Mouse (Mus musculus) thymus, postnatal 14 days (tissue): ENCODE results near the gene Gm29609.
"Not testable (repeated sequence)": the region's sequence is repeated elsewhere in the genome, so short reads cannot be mapped to it uniquely, and the experiment has no call there.

ENCODE experiments used
- DNase-seq: peaks from one replicate; pipeline ENCODE4 v3.0.0; 2021

Gm29609 gene

DNA sequence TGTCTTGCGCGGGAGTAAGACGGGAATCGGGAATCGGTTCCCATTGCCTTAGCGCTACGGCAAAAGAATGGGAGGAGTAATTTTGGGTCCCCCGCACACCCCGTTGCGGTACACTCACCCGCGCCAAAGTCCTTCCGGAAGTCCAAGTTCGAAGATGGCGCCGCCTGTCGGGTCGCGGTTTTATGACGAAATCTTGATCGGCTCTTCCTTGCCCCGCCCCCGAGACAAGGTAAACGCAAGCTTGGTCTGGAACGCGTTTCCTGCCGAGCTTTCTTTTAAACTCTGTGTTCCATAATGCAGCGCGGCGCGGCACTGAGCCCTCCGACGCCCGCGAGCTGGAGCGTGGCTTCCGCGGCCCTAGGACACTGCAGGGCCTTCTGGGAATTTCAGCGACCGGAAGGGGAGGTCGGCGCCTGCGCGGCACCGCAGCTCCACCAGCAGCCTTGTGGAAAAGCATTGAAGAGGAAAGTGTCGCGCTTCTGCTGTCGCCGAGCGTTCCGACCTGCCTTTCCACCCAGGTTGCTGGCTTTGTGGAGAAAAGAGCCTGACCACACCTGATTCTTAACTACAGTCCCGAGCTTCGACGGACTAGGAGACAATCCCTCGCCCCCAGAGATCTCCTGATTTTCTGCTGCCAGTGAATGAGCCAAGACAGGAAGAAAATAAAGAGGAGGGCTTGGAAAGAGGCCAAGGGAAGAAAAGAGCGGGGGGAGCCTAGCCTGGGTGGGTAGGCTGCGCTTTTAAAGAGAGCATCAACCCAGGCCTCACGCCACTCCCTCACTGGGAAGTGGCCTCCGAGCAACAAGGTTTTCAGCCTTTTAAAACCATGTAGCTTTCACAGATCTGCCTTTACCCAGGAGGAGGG, at the start of gene Gm29609, which contains the start of gene Gtf3c2:
Gene Gm29609, minus strand, starts transcription at position 146 of the 865 bp plus-strand sequence.
Gene Gtf3c2, minus strand, starts transcription at position 379 of the 865 bp plus-strand sequence.
- DNase-seq: peak; percentile 96

DNA sequence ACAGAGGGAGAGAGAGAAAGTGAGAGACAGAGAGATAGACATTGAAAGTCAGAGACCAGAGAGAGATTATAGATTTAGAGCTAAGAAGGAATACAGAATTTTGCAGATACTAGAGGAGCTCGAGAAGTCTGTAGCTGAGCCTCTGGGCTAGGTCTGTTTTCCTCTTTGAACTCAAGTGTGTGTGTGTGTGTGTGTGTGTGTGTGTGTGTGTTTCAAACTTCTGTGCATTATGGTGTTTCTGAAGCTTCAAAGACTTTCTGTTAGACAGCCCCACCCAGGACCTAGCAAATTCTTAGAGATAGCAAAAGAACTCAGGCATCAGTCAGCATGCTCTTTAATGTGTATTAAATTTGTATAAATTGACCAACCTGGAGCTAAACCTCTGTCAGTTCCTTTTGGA, 46.9 kb upstream of the Gm29609 start:
- no peak for DNase-seq

DNA sequence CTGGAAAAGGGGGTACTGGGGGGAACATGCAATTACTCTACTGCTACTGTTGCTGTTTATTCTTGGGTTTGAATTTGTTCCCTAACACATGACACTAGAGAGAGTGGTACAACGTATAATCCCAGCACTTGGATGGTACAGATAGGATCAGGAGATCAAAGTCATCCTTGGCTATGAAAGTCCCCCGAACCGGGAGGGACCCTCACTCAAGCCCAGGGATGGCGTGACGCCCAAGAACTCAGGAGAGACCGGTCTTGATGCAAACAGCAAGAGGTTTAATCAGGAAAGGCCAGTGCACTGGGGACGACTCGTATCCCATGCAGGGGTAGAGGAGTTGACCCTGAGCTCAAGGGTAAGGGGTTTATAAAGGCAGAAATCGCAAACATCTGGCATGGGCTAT, 43.0 kb upstream of the Gm29609 start:
- no peak for DNase-seq

DNA sequence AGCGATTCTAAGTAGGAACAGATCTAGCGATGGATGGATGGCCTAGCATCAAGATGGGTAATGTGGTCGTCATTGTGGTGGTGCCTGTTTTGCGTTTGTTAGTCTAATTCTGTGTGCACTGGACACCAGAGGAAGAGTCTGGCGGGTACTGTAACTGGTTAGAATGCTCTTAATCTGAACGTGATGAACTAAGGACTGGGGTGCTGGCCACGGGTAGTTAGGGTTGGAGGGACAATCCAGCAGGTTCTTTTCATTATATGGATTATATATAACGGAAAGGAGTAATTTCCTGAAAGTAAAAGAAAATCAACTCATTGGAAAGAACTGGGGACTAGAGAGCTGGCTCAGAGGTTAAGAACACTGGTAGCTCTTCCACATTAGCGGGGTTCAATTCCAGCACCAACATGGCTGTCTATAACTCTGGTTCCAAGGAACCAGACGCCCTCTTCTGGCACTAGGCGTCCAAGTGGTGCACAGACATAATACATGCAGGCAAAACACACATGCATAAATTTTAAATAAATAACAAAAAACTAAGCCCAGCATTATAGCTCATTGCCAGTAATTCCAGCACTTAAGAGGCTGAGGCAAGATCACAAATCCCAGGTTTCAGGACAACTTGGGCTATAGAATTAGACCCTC, 41.7 kb upstream of the Gm29609 start:
- DNase-seq: peak; percentile 52

DNA sequence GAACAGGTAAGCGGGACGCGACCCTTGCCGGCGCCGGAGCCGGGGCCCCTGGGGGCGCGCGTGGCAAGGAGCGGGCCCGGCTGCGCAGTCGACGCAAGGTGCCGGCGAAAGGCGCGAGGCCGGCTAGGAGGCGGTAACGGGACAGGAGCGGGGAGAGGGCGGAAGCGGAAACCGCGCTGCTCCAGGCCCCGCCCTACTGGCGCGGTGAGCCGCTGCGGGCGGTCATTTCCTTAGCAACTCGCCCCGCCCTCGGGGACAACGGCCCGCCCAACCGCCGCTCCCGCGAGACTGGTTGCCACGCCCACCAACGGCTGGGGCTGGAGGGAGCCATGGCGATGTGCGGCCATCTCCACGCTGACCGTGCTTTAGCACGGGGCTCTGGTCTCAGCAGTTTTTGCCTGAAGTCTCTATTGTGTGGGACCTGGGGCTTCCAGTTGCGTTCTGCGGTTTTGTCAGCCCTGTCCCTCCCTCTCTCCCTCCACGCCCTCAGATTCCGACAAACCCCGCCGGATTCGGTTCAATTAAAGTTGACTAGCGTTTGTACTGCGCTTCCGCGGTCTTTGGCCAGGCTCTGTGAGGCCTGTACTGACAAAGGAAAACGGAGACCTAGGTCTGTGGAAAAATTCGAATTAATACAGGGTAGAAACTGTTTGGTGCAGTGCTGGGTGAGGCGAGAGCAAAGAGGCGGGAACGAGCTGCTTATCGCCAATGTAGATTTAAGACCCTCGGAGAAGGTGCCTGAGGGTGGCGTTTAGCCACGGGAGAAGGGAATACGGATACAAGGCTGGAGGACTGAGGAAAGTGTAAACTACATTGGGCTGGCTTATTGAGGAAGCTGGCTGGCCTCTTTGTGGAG, 41.0 kb upstream of the Gm29609 start, which contains the start of gene Ppm1g:
Gene Ppm1g, minus strand, starts transcription at position 240 of the 856 bp plus-strand sequence.
- DNase-seq: peak; percentile 98

DNA sequence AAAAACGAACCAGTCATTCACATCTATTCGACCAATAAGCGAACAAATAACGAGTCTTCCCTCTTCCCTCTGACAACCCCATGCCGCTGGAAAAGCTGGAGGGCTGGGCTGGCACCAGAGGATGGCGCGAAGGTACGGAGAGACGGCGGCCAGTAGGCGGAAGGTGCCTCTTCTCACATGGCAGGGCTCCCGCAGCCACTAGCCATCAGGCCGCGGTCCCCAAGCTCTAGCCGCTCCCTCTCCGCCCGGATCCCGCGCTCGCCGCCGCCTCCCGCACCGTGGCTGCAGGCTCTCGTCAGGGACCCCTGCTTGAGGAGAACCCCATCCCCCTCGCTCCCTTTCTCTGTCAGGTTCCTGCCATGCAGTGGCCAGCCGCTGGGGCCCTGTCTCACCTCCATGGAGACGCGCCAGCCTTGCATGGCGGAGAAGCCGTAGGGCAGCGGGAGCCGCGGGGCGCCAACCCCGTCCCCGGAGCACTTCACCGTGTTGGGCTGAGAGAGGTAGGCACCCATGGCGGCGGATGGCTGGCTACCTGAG, 40.3 kb upstream of the Gm29609 start:
- no peak for DNase-seq

DNA sequence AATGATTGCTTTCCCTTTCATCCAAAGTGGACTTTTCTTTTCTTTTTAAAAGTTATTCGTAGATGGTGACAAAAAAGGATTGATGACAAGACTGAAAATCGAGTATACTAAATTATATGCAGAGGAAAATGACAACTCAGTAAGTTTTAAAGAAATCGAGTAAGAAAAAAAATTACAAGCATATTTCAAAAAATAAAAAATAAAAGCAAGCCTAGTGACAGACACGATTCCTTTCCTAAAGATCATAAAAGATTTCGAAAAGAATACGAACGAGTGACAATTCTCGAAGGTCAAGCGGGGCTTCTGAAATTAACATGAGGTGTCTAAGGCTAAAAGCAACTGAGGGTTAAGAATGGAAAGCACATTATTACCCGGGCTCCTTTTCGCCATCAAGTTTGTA, 39.8 kb upstream of the Gm29609 start:
- no peak for DNase-seq

DNA sequence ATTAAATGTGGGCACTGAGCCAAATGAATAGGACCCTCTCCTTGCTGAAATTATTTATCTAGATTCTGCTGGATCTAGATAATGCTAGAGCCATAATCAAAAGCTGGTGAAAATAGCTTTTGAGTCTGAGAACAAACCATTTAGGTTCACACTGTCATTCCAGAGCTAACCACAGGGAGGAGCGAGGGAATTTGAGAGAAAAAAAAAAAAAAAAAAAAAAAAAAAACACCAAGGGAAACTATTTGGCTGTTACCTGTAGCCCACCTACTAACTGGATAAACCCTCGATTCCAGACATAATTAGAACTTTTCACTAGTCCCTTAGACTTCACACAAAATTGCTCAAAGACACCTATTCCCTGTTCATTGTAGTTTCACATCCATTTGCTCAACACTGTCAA, 39.4 kb upstream of the Gm29609 start:
- DNase-seq: no peak

DNA sequence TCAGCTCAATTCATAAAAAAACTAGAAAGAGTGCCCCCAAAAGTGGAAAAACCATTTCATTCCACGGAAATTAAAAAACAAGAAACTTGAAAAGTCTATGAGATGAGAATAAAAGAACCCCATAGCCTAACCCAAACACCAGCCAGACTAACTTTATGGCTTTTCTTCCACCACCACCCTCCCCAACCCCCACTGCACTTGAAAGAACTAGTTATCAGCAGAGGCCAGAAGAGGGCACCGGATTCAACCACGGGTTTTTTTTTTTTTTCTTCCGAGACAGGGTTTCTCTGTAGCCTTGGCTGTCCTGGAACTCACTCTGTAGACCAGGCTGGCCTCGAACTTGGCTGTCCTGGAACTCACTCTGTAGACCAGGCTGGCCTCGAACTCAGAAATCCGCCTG, 38.6 kb upstream of the Gm29609 start:
- DNase-seq: peak; percentile 44

DNA sequence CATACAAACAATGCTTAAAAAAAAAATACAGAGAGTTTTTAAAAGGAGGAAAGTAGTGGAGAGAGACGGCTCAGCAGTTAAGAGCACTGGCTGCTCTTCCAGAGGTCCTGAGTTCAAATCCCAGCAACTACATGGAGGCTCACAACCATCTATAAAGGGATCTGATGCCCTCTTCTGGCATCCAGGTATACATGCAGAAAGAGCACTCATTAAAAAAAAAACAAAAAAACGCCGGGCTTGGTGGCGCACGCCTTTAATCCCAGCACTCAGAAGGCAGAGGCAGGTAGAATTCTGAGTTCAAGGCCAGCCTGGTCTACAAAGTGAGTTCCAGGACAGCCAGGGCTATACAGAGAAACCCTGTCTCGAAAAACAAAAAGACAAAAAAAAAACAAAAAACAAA, 36.8 kb upstream of the Gm29609 start:
- not testable (repeated sequence) for DNase-seq

DNA sequence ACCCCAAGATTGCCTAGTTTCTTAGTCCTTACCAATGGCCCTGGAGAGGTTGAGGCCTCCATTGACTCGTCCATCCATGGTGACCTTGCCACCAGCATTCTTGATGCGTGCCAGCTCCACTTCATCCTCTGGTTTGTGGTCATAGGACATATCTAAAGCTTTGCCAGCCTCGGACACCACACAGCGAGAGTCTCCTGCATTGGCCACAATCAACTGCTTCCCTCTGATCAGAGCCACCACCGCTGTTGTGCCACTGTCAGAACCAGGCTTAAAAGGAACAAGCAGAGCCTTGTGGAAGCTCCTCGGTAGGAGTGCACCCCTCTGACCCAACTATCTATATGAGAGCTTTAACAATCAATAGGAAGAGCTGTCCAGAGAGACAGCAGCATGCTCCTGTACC, 24.7 kb upstream of the Gm29609 start:
- DNase-seq: no peak

DNA sequence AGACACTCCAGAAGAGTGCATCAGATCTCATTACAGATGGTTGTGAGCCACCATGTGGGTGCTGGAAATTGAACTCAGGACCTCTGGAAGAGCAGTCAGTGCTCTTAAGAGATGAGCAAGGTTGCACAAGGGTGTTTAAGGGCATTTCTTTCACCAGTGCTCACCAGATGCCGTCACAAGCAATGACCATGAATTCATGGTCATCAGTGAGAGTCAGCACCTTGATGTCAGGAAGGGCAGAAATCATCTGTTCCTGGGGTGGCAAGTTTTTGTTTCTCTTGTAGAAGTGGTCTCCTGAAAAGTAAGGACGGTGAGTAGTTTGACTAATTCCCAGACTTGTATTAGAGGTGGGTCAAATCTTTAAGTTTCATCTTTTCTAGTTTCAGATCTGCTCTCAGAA, 24.2 kb upstream of the Gm29609 start:
- DNase-seq: no peak

DNA sequence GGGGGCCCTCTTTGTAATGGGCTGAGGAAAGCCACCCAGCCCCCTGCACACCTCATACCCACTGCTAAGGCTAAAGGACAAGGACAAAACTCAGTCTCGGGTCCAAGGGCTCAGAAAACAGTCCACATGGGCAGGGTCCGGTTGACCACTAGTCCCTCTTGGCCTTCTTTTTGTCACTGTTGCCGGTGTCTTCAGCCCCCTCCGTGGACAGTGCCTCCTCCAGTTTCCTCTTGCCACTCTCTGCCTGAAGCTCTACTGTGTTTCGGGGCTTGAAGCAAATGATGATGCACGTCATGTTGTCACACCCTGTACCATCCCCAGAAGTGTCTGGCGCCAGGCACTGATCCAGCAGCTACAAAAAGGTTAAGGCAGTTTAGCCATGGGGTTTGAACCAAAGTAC, 23.2 kb upstream of the Gm29609 start:
- no peak for DNase-seq

DNA sequence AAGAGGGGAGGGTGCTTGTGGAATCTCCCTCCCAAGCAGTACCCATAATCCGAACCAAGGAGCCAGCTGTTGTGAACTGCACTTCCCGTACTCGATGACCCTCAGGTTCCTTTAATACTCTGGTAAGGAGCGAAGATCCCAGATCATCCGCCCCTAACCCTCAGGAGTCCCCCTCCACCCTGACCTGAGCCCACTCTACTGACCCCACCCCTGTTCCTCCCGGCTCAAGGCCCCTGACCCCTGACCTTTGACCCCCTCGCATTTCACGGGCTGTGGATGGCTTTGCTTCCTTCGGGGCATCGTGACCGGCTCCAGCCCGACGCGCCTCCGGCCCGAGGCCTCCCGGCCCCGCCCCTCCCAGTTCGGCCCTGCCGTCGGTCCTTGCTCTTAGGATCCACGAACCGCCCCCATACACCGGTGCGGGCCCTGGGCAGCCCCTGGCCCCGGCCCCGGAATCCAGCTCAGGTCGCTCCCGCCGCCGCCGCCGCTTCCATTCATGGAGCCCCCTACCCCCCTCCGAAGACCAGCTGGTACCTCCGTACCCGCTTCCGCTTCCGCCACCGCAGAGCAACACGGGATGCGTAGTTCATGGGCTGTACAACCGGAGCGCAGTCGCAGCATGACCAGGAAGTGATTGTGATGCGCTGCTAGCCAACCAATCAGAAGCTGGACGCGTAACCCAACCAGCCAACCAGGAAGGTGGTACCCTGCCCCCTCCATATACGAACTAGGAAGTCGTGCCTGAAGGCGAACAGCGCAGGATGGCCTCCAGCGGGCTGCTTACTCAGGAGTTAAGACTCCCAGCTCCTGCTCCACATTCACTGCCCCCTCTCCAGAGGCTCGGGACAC, 22.3 kb upstream of the Gm29609 start, which contains the start of gene Zfp513:
Gene Zfp513, minus strand, starts transcription at position 562 of the 849 bp plus-strand sequence.
- DNase-seq: peak; percentile 94

DNA sequence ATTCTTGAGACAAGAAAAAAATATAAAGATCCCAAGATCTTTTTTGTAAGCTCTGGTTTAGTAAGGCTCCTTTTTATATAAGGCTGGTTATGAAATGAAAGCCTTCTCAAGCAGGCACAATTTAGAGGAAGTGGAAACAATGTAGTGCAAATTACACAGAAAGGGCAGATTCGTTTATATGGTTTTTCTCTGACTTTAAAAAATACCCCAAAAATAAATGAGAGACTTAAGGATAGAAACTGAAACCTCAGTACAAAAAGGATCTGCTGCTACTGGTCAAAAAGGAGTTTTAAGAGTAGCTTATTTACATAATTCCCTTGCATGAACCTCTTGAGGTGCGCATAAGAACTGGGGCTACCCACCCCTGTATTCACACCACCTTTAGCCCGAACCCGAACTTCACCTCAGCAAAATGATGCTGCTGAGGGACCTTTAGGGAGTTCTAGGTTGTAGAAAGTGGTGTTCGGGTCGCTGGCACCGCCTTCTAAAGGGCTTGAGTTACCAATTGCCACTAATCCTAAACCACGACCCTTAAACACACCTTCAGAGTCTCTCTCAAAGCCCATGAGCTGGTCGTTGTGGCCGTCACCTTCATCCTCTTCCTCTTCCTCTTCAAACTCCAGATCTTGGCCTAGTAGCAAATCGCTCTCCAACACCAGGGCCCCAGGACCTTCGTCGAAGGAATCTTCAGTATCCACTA, 21.5 kb upstream of the Gm29609 start:
- no peak for DNase-seq

DNA sequence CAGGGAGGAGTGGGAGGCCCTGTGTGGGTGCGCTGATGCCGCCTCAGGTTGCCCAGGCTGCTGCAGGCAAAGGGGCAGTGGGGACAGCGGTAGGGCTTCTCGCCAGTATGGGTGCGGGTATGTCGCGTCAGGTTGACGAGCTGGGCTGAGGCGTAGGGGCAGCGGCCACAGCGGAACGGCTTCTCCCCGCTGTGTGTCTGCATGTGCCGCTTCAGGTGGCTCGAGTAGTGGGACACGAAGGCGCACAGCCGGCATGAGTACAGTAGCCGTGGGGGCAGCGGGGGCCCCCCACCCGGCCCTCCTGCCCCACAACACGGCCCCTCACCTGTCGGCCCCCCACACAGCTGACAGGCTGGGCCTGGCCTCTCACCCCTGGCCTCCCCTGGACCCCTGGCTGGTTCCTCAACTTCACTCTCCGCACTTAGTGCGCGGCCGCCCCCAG, 20.6 kb upstream of the Gm29609 start:
- peak; percentile 32 for DNase-seq

DNA sequence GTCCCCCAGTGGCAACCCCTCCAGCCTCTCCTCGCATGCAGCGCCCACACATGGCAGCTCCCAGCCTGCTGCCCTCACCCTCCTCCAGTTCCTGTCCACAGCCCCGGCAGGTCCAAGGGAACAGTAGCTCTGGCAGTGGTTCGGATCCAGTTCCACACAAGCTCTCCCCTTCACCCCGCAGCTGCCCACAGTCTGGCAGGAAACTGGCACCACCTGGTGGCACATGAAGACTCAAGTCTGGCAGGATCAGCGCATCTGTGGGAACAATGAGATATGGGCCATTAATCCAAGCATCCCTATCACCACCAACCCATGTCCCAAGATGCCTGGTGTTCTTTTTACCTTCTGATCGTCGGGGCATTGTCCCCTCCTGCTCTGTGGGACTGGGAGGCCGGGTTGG, 20.2 kb upstream of the Gm29609 start:
- DNase-seq: no peak

DNA sequence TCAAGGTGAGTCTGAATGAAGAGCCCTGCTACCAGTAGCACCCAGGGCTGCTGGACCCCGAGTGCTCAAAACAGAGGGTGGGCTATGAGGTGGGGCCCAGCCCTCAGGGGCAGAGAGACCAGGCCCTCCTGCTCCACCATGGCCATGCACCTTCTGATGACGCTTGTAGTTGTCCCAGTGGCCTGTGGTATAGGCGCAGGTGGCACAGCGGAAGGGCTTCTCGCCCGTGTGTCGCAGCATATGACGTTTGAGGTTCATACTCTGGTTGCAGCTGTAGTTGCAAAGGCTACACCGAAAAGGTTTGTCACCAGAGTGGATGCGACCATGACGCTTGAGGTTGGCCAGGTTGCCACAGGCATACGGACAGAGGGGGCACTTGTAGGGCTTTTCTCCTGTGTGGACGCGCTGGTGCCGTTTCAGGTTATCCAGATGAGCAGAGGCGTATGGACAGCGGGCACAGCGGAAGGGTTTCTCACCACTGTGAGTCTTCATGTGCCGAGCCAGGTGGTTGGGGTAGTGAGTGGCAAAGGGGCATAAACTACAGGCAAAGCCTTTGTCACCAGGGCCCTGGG, 19.7 kb upstream of the Gm29609 start:
- DNase-seq: no peak

DNA sequence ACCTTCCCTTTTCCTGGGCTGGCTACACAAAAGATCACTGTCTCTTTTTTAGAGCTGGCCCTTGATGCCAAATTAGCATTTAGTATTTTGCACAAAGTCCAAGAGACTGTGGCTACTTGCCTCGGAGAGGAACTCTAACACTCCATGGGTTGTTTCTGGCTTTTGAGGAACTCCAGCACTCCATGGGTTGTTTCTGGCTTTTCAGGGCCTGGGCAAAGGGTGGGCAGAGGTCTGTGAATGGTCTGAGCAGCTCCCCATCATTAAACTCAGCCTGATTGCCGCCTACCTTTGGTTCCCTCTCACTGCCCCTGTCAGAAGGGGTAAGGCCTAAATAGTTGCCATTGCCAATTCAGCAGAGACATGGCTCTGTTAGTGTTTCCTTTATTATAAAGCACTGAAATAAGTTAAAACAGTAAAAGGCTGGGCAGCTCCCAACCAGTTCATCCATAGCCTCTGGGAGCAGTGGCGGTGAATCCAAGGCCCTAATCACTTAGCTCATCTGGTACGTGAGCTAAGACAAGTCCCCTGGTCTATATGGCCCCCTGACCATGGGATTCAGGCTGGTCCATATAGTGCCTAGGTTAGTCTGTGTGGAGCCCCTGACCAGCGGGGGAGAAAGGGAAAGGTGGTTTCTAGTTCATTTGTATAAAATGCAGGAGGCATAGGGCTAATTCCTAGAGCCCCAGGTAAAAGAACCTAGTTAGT, 19.1 kb upstream of the Gm29609 start:
- DNase-seq: no peak

DNA sequence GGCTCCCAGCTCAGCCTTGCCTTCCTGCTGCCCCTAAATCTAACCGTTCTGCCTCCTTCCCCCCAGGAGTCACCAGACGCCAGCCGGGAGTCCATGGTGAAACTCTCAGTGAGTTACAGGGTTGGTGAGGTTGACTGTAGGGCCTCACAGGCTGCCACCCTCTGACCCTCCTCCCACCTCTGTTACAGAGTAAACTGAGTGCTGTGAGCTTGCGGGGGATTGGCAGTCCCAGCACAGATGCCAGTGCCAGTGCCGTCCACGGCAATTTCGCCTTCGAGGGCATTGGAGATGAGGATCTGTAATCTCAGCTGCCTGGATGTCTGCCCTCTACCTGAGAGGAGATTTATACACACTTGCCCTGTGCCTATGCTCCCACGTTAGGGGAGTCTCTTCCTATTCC, 18.5 kb upstream of the Gm29609 start:
- no peak for DNase-seq
